Mouse (Mus musculus): Measurements from ENCODE around the gene Stxbp6. TPM values are rescaled to one million over a fixed set of nuclear protein-coding genes. Genes with fewer than 3 reads are reported as not detected.

Gene Stxbp6
- total and polyA plus RNA-seq, 3 experiments = not detected

GRCm38 (mm10) chr12:45047172-45047571 lies 27.3 kb downstream of the Stxbp6 start:
- Histone ChIP-seq H3K9ac (ENCODE audit: control insufficient read depth, low read depth, low read length, poor library complexity, severe bottlenecking) (no peak overlapping the region), H3K4me3 (ENCODE audit: control insufficient read depth in 1 of 2, insufficient read depth in 1 of 2, low read depth in 2 of 2, low read length in 2 of 2) (no peak overlapping the region), H3K79me2 (ENCODE audit: control insufficient read depth, insufficient read depth, low read length, poor library complexity) (no peaks in the 10 kb centered on the region), H3K4me1 (ENCODE audit: control insufficient read depth in 1 of 2, insufficient read depth in 2 of 2, low read length in 2 of 2) (no peaks in the 10 kb centered on the region), H3K27ac (ENCODE audit: control insufficient read depth, low read depth, low read length) (no peak overlapping the region), H3K36me3 (ENCODE audit: control insufficient read depth in 1 of 2, insufficient read depth in 2 of 2, low read length in 2 of 2) (no peaks in the 10 kb centered on the region), H3K27me3 (ENCODE audit: control insufficient read depth in 1 of 2, insufficient read depth in 2 of 2, low read length in 2 of 2) (no peaks in the 10 kb centered on the region), H3K9me3 (replicated peaks; ENCODE audit: insufficient read depth, low read length) (no peaks in the 10 kb centered on the region)
- TF ChIP-seq HCFC1 (IDR thresholded peaks at IDR 0.05; ENCODE audit: low read depth, low read length) (no peak), ZKSCAN1 (IDR thresholded peaks at IDR 0.05; ENCODE audit: low read depth, low read length) (no peak), ETS1 (IDR thresholded peaks at IDR 0.05; ENCODE audit: low read depth, low read length) (no peak), MAZ (IDR thresholded peaks at IDR 0.05; ENCODE audit: low read depth, low read length) (no peak), E2F4 (IDR thresholded peaks at IDR 0.05; ENCODE audit: borderline replicate concordance, low read depth, low read length) (no peak), TBP (IDR thresholded peaks at IDR 0.05; ENCODE audit: low read depth, low read length) (no peak), KAT2A (conservative IDR thresholded peaks at IDR 0.05; ENCODE audit: low read depth, low read length) (no peak), GABPA (IDR thresholded peaks at IDR 0.05; ENCODE audit: low read depth, low read length) (no peak), GATA1 (IDR thresholded peaks at IDR 0.05; ENCODE audit: low read depth, low read length) (no peak), ELF1 (IDR thresholded peaks at IDR 0.05; ENCODE audit: low read depth, low read length) (no peak), ZC3H11A (IDR thresholded peaks at IDR 0.05; ENCODE audit: low read depth, low read length) (no peak), MXI1 (IDR thresholded peaks at IDR 0.05; ENCODE audit: low read depth, low read length) (no peak), POLR2AphosphoS2 (IDR thresholded peaks at IDR 0.05; ENCODE audit: low read length) (no peak), NELFE (IDR thresholded peaks at IDR 0.05; ENCODE audit: low read depth, low read length) (no peak), MEF2A (IDR thresholded peaks at IDR 0.05; ENCODE audit: extremely low read depth, insufficient replicate concordance, low read depth, low read length, poor library complexity, severe bottlenecking) (no peak)
- no peak for DNase-seq (ENCODE audit: low read depth, low spot score)

GRCm38 (mm10) chr12:45044581-45044980 lies 29.9 kb downstream of the Stxbp6 start:
- TF ChIP-seq MYC (IDR thresholded peaks at IDR 0.05; ENCODE audit: low read depth, low read length) (no peak), CHD2 (IDR thresholded peaks at IDR 0.05; ENCODE audit: low read length) (no peak), ZKSCAN1 (IDR thresholded peaks at IDR 0.05; ENCODE audit: low read depth, low read length) (no peak), TBP (IDR thresholded peaks at IDR 0.05; ENCODE audit: low read depth, low read length) (no peak), ZMIZ1 (IDR thresholded peaks at IDR 0.05; ENCODE audit: low read depth, low read length) (no peak), ZNF384 (IDR thresholded peaks at IDR 0.05; ENCODE audit: low read depth, low read length) (no peak), BHLHE40 (IDR thresholded peaks at IDR 0.05; ENCODE audit: borderline replicate concordance, low read depth, low read length) (no peak), NELFE (IDR thresholded peaks at IDR 0.05; ENCODE audit: low read depth, low read length) (no peak), MAX (IDR thresholded peaks at IDR 0.05; ENCODE audit: low read length) (no peak)
- H3K27ac ChIP-seq (ENCODE audit: control insufficient read depth, low read depth, low read length) = no peak overlapping the region
- H3K4me3 ChIP-seq (ENCODE audit: control insufficient read depth in 1 of 2, insufficient read depth in 1 of 2, low read depth in 2 of 2, low read length in 2 of 2) = no peak overlapping the region
- no peaks in the 10 kb centered on the region for H3K9me3 ChIP-seq (replicated peaks; ENCODE audit: insufficient read depth, low read length)
- H3K27me3 ChIP-seq (ENCODE audit: control insufficient read depth in 1 of 2, insufficient read depth in 2 of 2, low read length in 2 of 2) = no peaks in the 10 kb centered on the region
- H3K4me1 ChIP-seq (ENCODE audit: control insufficient read depth in 1 of 2, insufficient read depth in 2 of 2, low read length in 2 of 2) = no peaks in the 10 kb centered on the region
- no peaks in the 10 kb centered on the region for H3K79me2 ChIP-seq (ENCODE audit: control insufficient read depth, insufficient read depth, low read length, poor library complexity)
- H3K36me3 ChIP-seq (ENCODE audit: control insufficient read depth in 1 of 2, insufficient read depth in 2 of 2, low read length in 2 of 2) = no peaks in the 10 kb centered on the region
- no peak overlapping the region for H3K9ac ChIP-seq (ENCODE audit: control insufficient read depth, low read depth, low read length, poor library complexity, severe bottlenecking)
- no peak for DNase-seq (ENCODE audit: low read depth, low spot score)
